Comparison of ENCODE assay signal across 8 mouse cellular contexts in genomic region chr7:102222830-102223556, GRCm38 (mm10). TPM values are rescaled to one million over a fixed set of nuclear protein-coding genes. Genes with fewer than 3 reads are reported as not detected.
DNase-seq lines count a peak whose midpoint lies in the region; ATAC-seq lines count a peak whose summit lies in the region.

No protein-coding gene starts in this region.

- peak overlapping the region; percentile 48; the same call in 1 of the 2 replicates for H3K27ac ChIP-seq in intestine, embryonic 14.5 days (ENCODE audit: low read depth)
- H3K27ac ChIP-seq in limb, embryonic 13.5 days, result peak overlapping the region; percentile 80
- no peak overlapping the region for H3K27ac ChIP-seq in midbrain, embryonic 13.5 days

- DNase-seq in layer of hippocampus, adult 11-12 months (ENCODE audit: low spot score), result peak; percentile 63
- no peak for DNase-seq in layer of hippocampus, adult 9-10 months (ENCODE audit: low spot score)
- DNase-seq in embryo, embryonic 11 days, result peak; percentile 83
- peak; percentile 60 to 62 for DNase-seq in gastrocnemius, postnatal 36 days
- peak; percentile 82 for DNase-seq in intestine, embryonic 14.5 days (ENCODE audit: low spot score)
- DNase-seq in spleen, postnatal 10 days (ENCODE audit: low spot score in 2 of 2), result peak; percentile 56 to 65

- H3K27me3 ChIP-seq in intestine, embryonic 14.5 days (replicated peaks; ENCODE audit: control insufficient read depth, insufficient read depth, low read length), result no peaks in the 10 kb centered on the region
- H3K27me3 ChIP-seq in limb, embryonic 13.5 days, result no peaks in the 10 kb centered on the region
- no peaks in the 10 kb centered on the region for H3K27me3 ChIP-seq in midbrain, embryonic 13.5 days

- intact Hi-C loops in gastrocnemius, postnatal 36 days (cut with DNase I), result no loop called here

- peak overlapping the region; percentile 45 for H3K4me3 ChIP-seq in intestine, embryonic 14.5 days (ENCODE audit: low read depth, low read length)
- peak overlapping the region; percentile 73 for H3K4me3 ChIP-seq in limb, embryonic 13.5 days
- peak overlapping the region; percentile 59 for H3K4me3 ChIP-seq in midbrain, embryonic 13.5 days (replicated peaks)

- H3K9ac ChIP-seq in intestine, embryonic 14.5 days (ENCODE audit: low read length), result peak overlapping the region; percentile 54
- peak overlapping the region; percentile 81 for H3K9ac ChIP-seq in limb, embryonic 13.5 days
- peak overlapping the region; percentile 73 for H3K9ac ChIP-seq in midbrain, embryonic 13.5 days (replicated peaks)

- 2% methylated on average over 28 of the region's 31 CpGs for WGBS in intestine, embryonic 14.5 days
- WGBS in limb, embryonic 13.5 days, result 2% methylated on average over 30 of the region's 31 CpGs
- 2% methylated on average over 31 of the region's 31 CpGs for WGBS in midbrain, embryonic 13.5 days

- H3K4me1 ChIP-seq in intestine, embryonic 14.5 days (replicated peaks; ENCODE audit: control insufficient read depth, insufficient read depth, low read length), result no peaks in the 10 kb centered on the region
- peaks cover 6% of the 10 kb centered on the region for H3K4me1 ChIP-seq in limb, embryonic 13.5 days
- no peaks in the 10 kb centered on the region for H3K4me1 ChIP-seq in midbrain, embryonic 13.5 days (replicated peaks)

- H3K36me3 ChIP-seq in intestine, embryonic 14.5 days (ENCODE audit: control insufficient read depth, insufficient read depth, low read length), result peaks cover 12% of the 10 kb centered on the region
- peaks cover 18% of the 10 kb centered on the region for H3K36me3 ChIP-seq in limb, embryonic 13.5 days
- H3K36me3 ChIP-seq in midbrain, embryonic 13.5 days, result peaks cover 2% of the 10 kb centered on the region; the same call in 1 of the 2 replicates

- no peaks in the 10 kb centered on the region for H3K9me3 ChIP-seq in intestine, embryonic 14.5 days (ENCODE audit: control insufficient read depth, low read length)
- no peaks in the 10 kb centered on the region for H3K9me3 ChIP-seq in limb, embryonic 13.5 days
- H3K9me3 ChIP-seq in midbrain, embryonic 13.5 days, result no peaks in the 10 kb centered on the region

- peak overlapping the region; percentile 95 for H3K4me2 ChIP-seq in intestine, embryonic 14.5 days (ENCODE audit: low read length)
- H3K4me2 ChIP-seq in limb, embryonic 13.5 days (replicated peaks), result peak overlapping the region; percentile 72
- H3K4me2 ChIP-seq in midbrain, embryonic 13.5 days (replicated peaks), result peak overlapping the region; percentile 74

- peak; percentile 89 for ATAC-seq in intestine, embryonic 14.5 days (replicated peaks; ENCODE audit: low FRiP score, low TSS enrichment, low read depth)
- peak; percentile 82 for ATAC-seq in limb, embryonic 13.5 days (ENCODE audit: low FRiP score, low read depth)
- peak; percentile 87 for ATAC-seq in midbrain, embryonic 13.5 days

RNA-seq across cellular contexts. Expression of gene Pgap2, which starts 13.0 kb away (rescaled TPM):
- total RNA-seq in gastrocnemius, postnatal 36 days (2021), result 10 to 100 TPM; 23.3 to 25.4 TPM
- polyA plus RNA-seq in intestine, embryonic 14.5 days (2014; fragmentation: Nextera tagmentation; extraction: Ambion mirVana), result 88.9 and 92.6 TPM in 2 replicates
- 82.3 and 88.6 TPM in 2 replicates for polyA plus RNA-seq in limb, embryonic 13.5 days (2015; fragmentation: Nextera tagmentation; extraction: Ambion mirVana)
- 50.1 and 51.6 TPM in 2 replicates for polyA plus RNA-seq in midbrain, embryonic 13.5 days (2015; fragmentation: Nextera tagmentation; extraction: Ambion mirVana)

RNA-seq across cellular contexts. Expression of gene Nup98, which starts 13.0 kb away (rescaled TPM):
- 10 to 100 TPM; 20.8 to 22.6 TPM for total RNA-seq in gastrocnemius, postnatal 36 days (2021)
- 46.6 and 52.1 TPM in 2 replicates for polyA plus RNA-seq in intestine, embryonic 14.5 days (2014; fragmentation: Nextera tagmentation; extraction: Ambion mirVana)
- polyA plus RNA-seq in limb, embryonic 13.5 days (2015; fragmentation: Nextera tagmentation; extraction: Ambion mirVana), result 38.2 and 42.9 TPM in 2 replicates
- 27.2 and 27.4 TPM in 2 replicates for polyA plus RNA-seq in midbrain, embryonic 13.5 days (2015; fragmentation: Nextera tagmentation; extraction: Ambion mirVana)

RNA-seq across cellular contexts. Expression of gene Rhog, which starts 32.9 kb away (rescaled TPM):
- total RNA-seq in gastrocnemius, postnatal 36 days (2021), result 10 to 100 TPM; 15.6 to 15.7 TPM
- 63.7 and 65.0 TPM in 2 replicates for polyA plus RNA-seq in intestine, embryonic 14.5 days (2014; fragmentation: Nextera tagmentation; extraction: Ambion mirVana)
- 56.7 and 57.8 TPM in 2 replicates for polyA plus RNA-seq in limb, embryonic 13.5 days (2015; fragmentation: Nextera tagmentation; extraction: Ambion mirVana)
- polyA plus RNA-seq in midbrain, embryonic 13.5 days (2015; fragmentation: Nextera tagmentation; extraction: Ambion mirVana), result 14.4 and 17.6 TPM in 2 replicates

RNA-seq across cellular contexts. Expression of gene Stim1, which starts 44.6 kb away (rescaled TPM):
- total RNA-seq in gastrocnemius, postnatal 36 days (2021), result 100 to 1,000 TPM; 155 to 167 TPM
- polyA plus RNA-seq in intestine, embryonic 14.5 days (2014; fragmentation: Nextera tagmentation; extraction: Ambion mirVana), result 22.4 and 23.6 TPM in 2 replicates
- polyA plus RNA-seq in limb, embryonic 13.5 days (2015; fragmentation: Nextera tagmentation; extraction: Ambion mirVana), result 23.7 and 25.2 TPM in 2 replicates
- 8.1 and 8.5 TPM in 2 replicates for polyA plus RNA-seq in midbrain, embryonic 13.5 days (2015; fragmentation: Nextera tagmentation; extraction: Ambion mirVana)
